Mouse (Mus musculus): Measurements from ENCODE around the gene S100a6. TPM values are rescaled to one million over a fixed set of nuclear protein-coding genes. Genes with fewer than 3 reads are reported as not detected.

Gene S100a6
- polyA plus RNA-seq (2012), result not detected in 2 replicates

- Histone ChIP-seq H3K27me3 (ENCODE audit: control insufficient read depth) (peaks cover 8% of the 10 kb centered on the region), H3K9me3 (ENCODE audit: control insufficient read depth, low read length) (no peaks in the 10 kb centered on the region), H3K4me1 (ENCODE audit: control insufficient read depth) (peaks cover 7% of the 10 kb centered on the region), H3K4me3 (replicated peaks) (no peak within 1 kb of the TSS), H3K36me3 (ENCODE audit: control insufficient read depth) (no peaks in the 10 kb centered on the region)
- TF ChIP-seq GATA1 (IDR thresholded peaks at IDR 0.05; ENCODE audit: low read length), result no peak
- no peak for TF ChIP-seq TAL1 (IDR thresholded peaks at IDR 0.05; ENCODE audit: low read length)
Measured at GRCm38 (mm10) chr3:90612728-90613291, at the start of gene S100a6. TSS of gene S100a6 (plus strand) at chr3:90612882.

GRCm38 (mm10) chr3:90574691-90575090 is 38.0 kb upstream of the S100a6 start:
- Histone ChIP-seq H3K9me3 (ENCODE audit: control insufficient read depth, low read length) (no peaks in the 10 kb centered on the region), H3K4me3 (replicated peaks) (no peak overlapping the region), H3K27me3 (ENCODE audit: control insufficient read depth) (no peaks in the 10 kb centered on the region), H3K36me3 (ENCODE audit: control insufficient read depth) (no peaks in the 10 kb centered on the region), H3K4me1 (ENCODE audit: control insufficient read depth) (no peaks in the 10 kb centered on the region)
- no peak for TF ChIP-seq TAL1 (IDR thresholded peaks at IDR 0.05; ENCODE audit: low read length)
- no peak for TF ChIP-seq GATA1 (IDR thresholded peaks at IDR 0.05; ENCODE audit: low read length)

GRCm38 (mm10) chr3:90575320-90575719 is 37.4 kb upstream of the S100a6 start:
- TF ChIP-seq TAL1 (IDR thresholded peaks at IDR 0.05; ENCODE audit: low read length) (no peak), GATA1 (IDR thresholded peaks at IDR 0.05; ENCODE audit: low read length) (no peak)
- Histone ChIP-seq H3K9me3 (ENCODE audit: control insufficient read depth, low read length) (no peaks in the 10 kb centered on the region), H3K4me3 (replicated peaks) (no peak overlapping the region), H3K27me3 (ENCODE audit: control insufficient read depth) (no peaks in the 10 kb centered on the region), H3K4me1 (ENCODE audit: control insufficient read depth) (no peaks in the 10 kb centered on the region), H3K36me3 (ENCODE audit: control insufficient read depth) (no peaks in the 10 kb centered on the region)

GRCm38 (mm10) chr3:90576351-90577001 is 36.2 kb upstream of the S100a6 start:
- no peak overlapping the region for H3K4me3 ChIP-seq (replicated peaks)
- no peaks in the 10 kb centered on the region for H3K27me3 ChIP-seq (ENCODE audit: control insufficient read depth)
- H3K4me1 ChIP-seq (ENCODE audit: control insufficient read depth), result no peaks in the 10 kb centered on the region
- no peaks in the 10 kb centered on the region for H3K9me3 ChIP-seq (ENCODE audit: control insufficient read depth, low read length)
- no peaks in the 10 kb centered on the region for H3K36me3 ChIP-seq (ENCODE audit: control insufficient read depth)
- TF ChIP-seq TAL1 (IDR thresholded peaks at IDR 0.05; ENCODE audit: low read length), result no peak
- no peak for TF ChIP-seq GATA1 (IDR thresholded peaks at IDR 0.05; ENCODE audit: low read length)

GRCm38 (mm10) chr3:90579433-90579832 is 33.2 kb upstream of the S100a6 start:
- no peak for TF ChIP-seq TAL1 (IDR thresholded peaks at IDR 0.05; ENCODE audit: low read length)
- no peak for TF ChIP-seq GATA1 (IDR thresholded peaks at IDR 0.05; ENCODE audit: low read length)
- Histone ChIP-seq H3K4me1 (ENCODE audit: control insufficient read depth) (no peaks in the 10 kb centered on the region), H3K36me3 (ENCODE audit: control insufficient read depth) (no peaks in the 10 kb centered on the region), H3K9me3 (ENCODE audit: control insufficient read depth, low read length) (no peaks in the 10 kb centered on the region), H3K4me3 (replicated peaks) (no peak overlapping the region), H3K27me3 (ENCODE audit: control insufficient read depth) (no peaks in the 10 kb centered on the region)

GRCm38 (mm10) chr3:90581141-90581540 is 31.5 kb upstream of the S100a6 start:
- Histone ChIP-seq H3K36me3 (ENCODE audit: control insufficient read depth) (no peaks in the 10 kb centered on the region), H3K4me1 (ENCODE audit: control insufficient read depth) (no peaks in the 10 kb centered on the region), H3K9me3 (ENCODE audit: control insufficient read depth, low read length) (no peaks in the 10 kb centered on the region), H3K27me3 (ENCODE audit: control insufficient read depth) (no peaks in the 10 kb centered on the region), H3K4me3 (replicated peaks) (no peak overlapping the region)
- no peak for TF ChIP-seq TAL1 (IDR thresholded peaks at IDR 0.05; ENCODE audit: low read length)
- no peak for TF ChIP-seq GATA1 (IDR thresholded peaks at IDR 0.05; ENCODE audit: low read length)

GRCm38 (mm10) chr3:90582156-90582555 is 30.5 kb upstream of the S100a6 start:
- no peaks in the 10 kb centered on the region for H3K27me3 ChIP-seq (ENCODE audit: control insufficient read depth)
- H3K36me3 ChIP-seq (ENCODE audit: control insufficient read depth), result no peaks in the 10 kb centered on the region
- no peaks in the 10 kb centered on the region for H3K4me1 ChIP-seq (ENCODE audit: control insufficient read depth)
- H3K4me3 ChIP-seq (replicated peaks), result no peak overlapping the region
- TF ChIP-seq GATA1 (IDR thresholded peaks at IDR 0.05; ENCODE audit: low read length) (no peak), TAL1 (IDR thresholded peaks at IDR 0.05; ENCODE audit: low read length) (no peak)
- no peaks in the 10 kb centered on the region for H3K9me3 ChIP-seq (ENCODE audit: control insufficient read depth, low read length)

GRCm38 (mm10) chr3:90582556-90582955 is 30.1 kb upstream of the S100a6 start:
- no peak for TF ChIP-seq TAL1 (IDR thresholded peaks at IDR 0.05; ENCODE audit: low read length)
- TF ChIP-seq GATA1 (IDR thresholded peaks at IDR 0.05; ENCODE audit: low read length), result no peak
- H3K27me3 ChIP-seq (ENCODE audit: control insufficient read depth), result no peaks in the 10 kb centered on the region

GRCm38 (mm10) chr3:90583893-90584292 is 28.8 kb upstream of the S100a6 start:
- TF ChIP-seq GATA1 (IDR thresholded peaks at IDR 0.05; ENCODE audit: low read length) (no peak), TAL1 (IDR thresholded peaks at IDR 0.05; ENCODE audit: low read length) (no peak)
- H3K9me3 ChIP-seq (ENCODE audit: control insufficient read depth, low read length), result no peaks in the 10 kb centered on the region
- H3K36me3 ChIP-seq (ENCODE audit: control insufficient read depth), result no peaks in the 10 kb centered on the region
- no peaks in the 10 kb centered on the region for H3K27me3 ChIP-seq (ENCODE audit: control insufficient read depth)
- H3K4me1 ChIP-seq (ENCODE audit: control insufficient read depth), result no peaks in the 10 kb centered on the region
- no peak overlapping the region for H3K4me3 ChIP-seq (replicated peaks)

More at GRCm38 (mm10) chr3:90582556-90582955, 30.1 kb upstream of the S100a6 start:
- no peak overlapping the region for H3K4me3 ChIP-seq (replicated peaks)
- no peaks in the 10 kb centered on the region for H3K4me1 ChIP-seq (ENCODE audit: control insufficient read depth)
- H3K9me3 ChIP-seq (ENCODE audit: control insufficient read depth, low read length), result no peaks in the 10 kb centered on the region
- H3K36me3 ChIP-seq (ENCODE audit: control insufficient read depth), result no peaks in the 10 kb centered on the region

All from erythroblast, embryonic 14.5 days (primary cell).